Mouse (Mus musculus) kidney, adult 11 months (tissue): ENCODE measurements around the gene Defb48.

ENCODE experiments used
- DNase-seq: peaks from one replicate; pipeline ENCODE4 v3.0.0; 2022

The Defb48 gene

DNA sequence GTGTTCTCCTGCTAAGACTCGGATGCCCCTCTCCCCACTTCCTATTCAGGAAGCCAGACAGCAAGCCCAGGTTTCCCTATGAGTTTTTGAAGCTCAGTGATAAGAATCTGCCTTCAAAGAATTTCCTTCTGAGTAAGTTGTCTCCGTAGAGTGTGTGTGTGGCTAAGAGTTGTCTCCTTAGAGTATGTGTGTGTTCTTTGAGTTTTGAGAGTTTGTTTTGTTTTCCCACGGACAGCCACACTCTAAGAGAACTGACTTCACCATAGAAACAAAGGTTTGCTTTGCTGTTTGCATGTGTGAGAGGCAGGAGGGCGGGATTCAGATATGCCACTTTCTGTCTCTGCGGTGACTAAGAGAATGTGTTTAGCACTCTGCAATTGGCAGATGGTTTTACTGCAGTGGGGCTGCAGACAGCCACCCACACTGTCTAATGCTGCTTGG is 56.2 kb downstream of the Defb48 start:
- DNase-seq = no peak
